Mouse (Mus musculus) ES-E14 (cell line): ENCODE measurements around the gene Cblb. TPM values are rescaled to one million over a fixed set of nuclear protein-coding genes. Genes with fewer than 3 reads are reported as not detected.

Experiments used
- DNase-seq: peaks from one replicate; pipeline ENCODE4 v3.0.0-alpha.2; 2013; ENCODE audit warnings: low read depth, low spot score
- H3K27ac ChIP-seq: 2 replicates; pipeline ENCODE4 v1.5.1; 2012; ENCODE audit warnings: low read depth, mild to moderate bottlenecking, low read length, moderate library complexity, mixed read lengths; ENCODE audit not compliant: poor library complexity, insufficient read depth, severe bottlenecking
- H3K36me3 ChIP-seq: 2 replicates; pipeline ENCODE4 v1.6.1; 2012; ENCODE audit warnings: mild to moderate bottlenecking, low read length, moderate library complexity, mixed read lengths; ENCODE audit not compliant: control insufficient read depth, poor library complexity, insufficient read depth, severe bottlenecking
- H3K4me1 ChIP-seq, 2 experiments: fragments of 150-350 bp in 1 of 2; sonication (generic) in 1 of 2; 2 replicates each; pipeline ENCODE4 v1.6.1; 2012; ENCODE audit warnings: low read length in 2 of 2, mild to moderate bottlenecking in 1 of 2, mixed read lengths in 1 of 2; ENCODE audit not compliant: control insufficient read depth in 2 of 2, insufficient read depth in 2 of 2, poor library complexity in 1 of 2
- H3K4me3 ChIP-seq, 2 experiments: fragments of 150-350 bp in 1 of 2; sonication (generic) in 1 of 2; 2 replicates each; pipeline ENCODE4 v1.5.1; 2012; ENCODE audit warnings: low read length in 2 of 2, low read depth in 1 of 2, mild to moderate bottlenecking in 1 of 2, mixed read lengths in 1 of 2; ENCODE audit not compliant: insufficient read depth in 1 of 2, poor library complexity in 1 of 2, severe bottlenecking in 1 of 2
- H3K9ac ChIP-seq: 2 replicates; pipeline ENCODE4 v1.6.1; 2012; ENCODE audit warnings: low read depth, mild to moderate bottlenecking, low read length, mixed read lengths; ENCODE audit not compliant: poor library complexity, insufficient read depth, severe bottlenecking
- H3K9me3 ChIP-seq: fragments of 150-350 bp; sonication (generic); 2 replicates; pipeline ENCODE4 v1.6.1; 2012; ENCODE audit warnings: low read depth, mild to moderate bottlenecking, low read length; ENCODE audit not compliant: control insufficient read depth, insufficient read depth
- CHD2 ChIP-seq: IDR thresholded peaks from 2 replicates; pipeline ENCODE4 v1.6.1; 2014; ENCODE audit warnings: mild to moderate bottlenecking, low read depth, low read length, inconsistent platforms
- HCFC1 ChIP-seq: IDR thresholded peaks from 2 replicates; pipeline ENCODE4 v1.6.1; 2012; ENCODE audit warnings: low read length, inconsistent platforms, borderline replicate concordance; ENCODE audit not compliant: insufficient read depth
- MAFK ChIP-seq: IDR thresholded peaks from 2 replicates; pipeline ENCODE4 v1.6.1; 2014; ENCODE audit warnings: mild to moderate bottlenecking, low read depth, low read length, inconsistent platforms; ENCODE audit not compliant: insufficient read depth
- ZC3H11A ChIP-seq: IDR thresholded peaks from 2 replicates; pipeline ENCODE4 v1.6.1; 2012; ENCODE audit warnings: low read depth, mild to moderate bottlenecking, inconsistent platforms, low read length, borderline replicate concordance
- ZNF384 ChIP-seq: IDR thresholded peaks from 2 replicates; pipeline ENCODE4 v1.6.1; 2012; ENCODE audit warnings: low read depth, low read length, inconsistent platforms
- in situ Hi-C, 2 experiments: fragments of 600-800 bp; cut with MboI; formaldehyde crosslinking; loops; one replicate each; pipeline ENCODE4 v1.15.1; 2025; ENCODE audit warnings: low sequenced_read_pairs in 2 of 2, inconsistent platforms in 1 of 2; ENCODE audit not compliant: unreplicated experiment in 2 of 2
- total RNA-seq: library from RNA; depleted of rRNA; stranded (reverse); fragments of 300-350 nt; gene quantifications from 2 replicates; pipeline ENCODE4 v1.2.3, GENCODE M21; 2012

Gene Cblb
- total RNA-seq, 1 experiment = 5.1 TPM

DNA sequence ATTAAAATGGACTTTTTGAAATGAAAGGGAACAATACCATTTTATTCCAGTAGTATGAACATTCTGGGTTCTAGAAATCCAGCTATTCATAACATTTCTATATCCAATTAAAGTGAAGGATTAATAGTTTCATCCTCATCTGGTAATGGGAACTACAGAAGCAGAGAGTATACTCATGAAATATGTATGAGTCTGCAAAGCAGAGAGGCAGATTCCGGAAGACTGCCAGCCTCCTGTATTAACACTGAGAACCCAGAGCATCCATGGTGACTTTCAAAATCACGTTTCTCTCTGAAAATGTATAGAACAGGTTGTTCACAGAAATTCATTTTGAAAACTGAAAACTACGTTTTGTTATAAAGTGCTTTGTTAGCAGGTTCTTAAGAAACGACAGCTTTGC is 83.4 kb downstream of the Cblb start:
- H3K4me1 ChIP-seq = no peaks in the 10 kb centered on the region
- in situ Hi-C loops = no loop called here
- TF ChIP-seq ZC3H11A (no peak), ZNF384 (no peak), CHD2 (no peak), MAFK (no peak), HCFC1 (no peak)

GRCm38 (mm10) chr16:52119003-52119402 is 88.0 kb downstream of the Cblb start:
- H3K4me1 ChIP-seq = no peaks in the 10 kb centered on the region
- in situ Hi-C loops = no loop called here
- no peak overlapping the region for H3K9ac ChIP-seq
- no peak overlapping the region for H3K4me3 ChIP-seq
- DNase-seq = no peak
- no peaks in the 10 kb centered on the region for H3K9me3 ChIP-seq
- no peak overlapping the region for H3K27ac ChIP-seq
- TF ChIP-seq CHD2 (no peak), ZC3H11A (no peak), HCFC1 (no peak), MAFK (no peak), ZNF384 (no peak)
- no peaks in the 10 kb centered on the region; the same call in 1 of the 2 replicates for H3K36me3 ChIP-seq

More for the DNA sequence above, 83.4 kb downstream of the Cblb start:
- peaks cover 2% of the 10 kb centered on the region; the same call in 1 of the 2 replicates for H3K36me3 ChIP-seq
- no peak overlapping the region for H3K27ac ChIP-seq
- H3K9me3 ChIP-seq = no peaks in the 10 kb centered on the region
- no peak for DNase-seq
- no peak overlapping the region for H3K4me3 ChIP-seq
- no peak overlapping the region for H3K9ac ChIP-seq

GRCm38 (mm10) chr16:52124974-52125373 is 93.9 kb downstream of the Cblb start:
- no peak for TF ChIP-seq HCFC1
- no peak for TF ChIP-seq CHD2
- TF ChIP-seq ZC3H11A = no peak
- no peak for TF ChIP-seq ZNF384
- no peak for TF ChIP-seq MAFK
- Histone ChIP-seq H3K27ac (no peak overlapping the region), H3K4me3 (no peak overlapping the region), H3K9ac (no peak overlapping the region), H3K4me1 (no peaks in the 10 kb centered on the region), H3K9me3 (no peaks in the 10 kb centered on the region), H3K36me3 (no peaks in the 10 kb centered on the region; the same call in 1 of the 2 replicates)
- in situ Hi-C loops = no loop called here
- no peak for DNase-seq

DNA sequence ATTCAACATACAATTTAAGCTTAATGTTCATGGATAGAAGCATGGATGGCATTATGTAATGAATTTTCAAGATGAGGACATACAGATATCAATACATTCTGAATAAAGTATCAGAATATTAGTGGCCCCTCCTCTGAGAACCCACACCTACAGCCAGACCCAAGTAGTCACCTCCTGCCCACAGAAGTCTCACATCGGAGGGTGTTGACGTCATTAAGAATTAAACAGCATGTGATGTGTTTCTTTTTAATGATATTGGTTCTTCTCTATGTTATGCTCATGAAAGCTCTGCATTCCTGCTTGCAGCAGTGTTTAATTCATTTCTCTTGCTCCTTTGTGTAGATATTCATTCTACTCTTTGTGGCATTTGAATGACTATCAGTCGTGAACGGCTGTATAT is 94.9 kb downstream of the Cblb start:
- in situ Hi-C loops = no loop called here
- H3K4me1 ChIP-seq = no peaks in the 10 kb centered on the region
- H3K4me3 ChIP-seq = no peak overlapping the region
- H3K9me3 ChIP-seq = no peaks in the 10 kb centered on the region
- H3K27ac ChIP-seq = no peak overlapping the region
- H3K9ac ChIP-seq = no peak overlapping the region
- TF ChIP-seq MAFK (no peak), ZNF384 (no peak), HCFC1 (no peak), CHD2 (no peak), ZC3H11A (no peak)
- no peak for DNase-seq
- H3K36me3 ChIP-seq = peaks cover 2% of the 10 kb centered on the region; the same call in 1 of the 2 replicates

DNA sequence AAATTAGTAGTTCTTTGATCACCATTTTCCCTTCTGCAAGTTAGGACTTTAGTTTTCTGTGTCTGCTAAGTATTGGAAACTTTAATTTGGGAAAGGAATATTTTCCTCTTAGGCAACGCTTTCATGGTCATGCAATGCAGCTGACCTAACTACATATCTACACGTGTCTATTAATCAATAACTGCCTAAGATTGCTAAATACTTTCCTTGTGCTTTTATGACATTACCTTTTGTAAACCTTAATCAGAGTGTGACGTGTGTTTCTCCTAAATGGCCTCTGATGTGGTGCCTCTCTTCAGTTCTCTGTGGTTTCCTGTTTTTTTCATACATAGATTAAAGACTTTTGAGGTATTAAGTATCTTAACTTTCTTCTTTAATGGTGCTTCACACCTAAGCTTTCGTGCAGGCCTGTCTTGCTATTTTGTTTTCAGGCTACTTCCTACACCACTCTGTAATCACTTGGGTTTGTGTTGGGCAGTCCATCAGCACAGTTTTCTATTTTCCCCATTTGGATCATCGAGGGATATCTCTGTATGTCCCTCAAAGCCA is 98.4 kb downstream of the Cblb start:
- H3K36me3 ChIP-seq = 0 out of 2 replicates have a peak, but pooled peaks cover 2% of the 10 kb centered on the region
- no peaks in the 10 kb centered on the region for H3K4me1 ChIP-seq
- H3K4me3 ChIP-seq = no peak overlapping the region
- TF ChIP-seq CHD2 (no peak), MAFK (no peak), ZNF384 (no peak), HCFC1 (no peak), ZC3H11A (no peak)
- H3K9me3 ChIP-seq = no peaks in the 10 kb centered on the region
- in situ Hi-C loops = no loop called here
- no peak overlapping the region for H3K27ac ChIP-seq
- H3K9ac ChIP-seq = no peak overlapping the region
- DNase-seq = no peak
